Mouse (Mus musculus) bone marrow macrophage, adult 2 months (primary cell): ENCODE measurements around the gene Zfp646. TPM values are rescaled to one million over a fixed set of nuclear protein-coding genes. Genes with fewer than 3 reads are reported as not detected.
"Not testable (repeated sequence)": the region's sequence is repeated elsewhere in the genome, so short reads cannot be mapped to it uniquely, and the experiment has no call there.

Experiments used
- H3K27ac ChIP-seq: 2 replicates; pipeline ENCODE4 v1.5.1; 2012; ENCODE audit warnings: low read depth, low read length; ENCODE audit not compliant: insufficient read depth
- H3K4me1 ChIP-seq: 2 replicates; pipeline ENCODE4 v1.6.1; 2012; ENCODE audit warnings: low read length; ENCODE audit not compliant: control insufficient read depth, insufficient read depth
- H3K4me3 ChIP-seq: 2 replicates; pipeline ENCODE4 v1.5.1; 2012; ENCODE audit warnings: mild to moderate bottlenecking, low read length, moderate library complexity; ENCODE audit not compliant: insufficient read depth
- CTCF ChIP-seq: IDR thresholded peaks from 2 replicates; pipeline ENCODE4 v1.5.1; 2012; ENCODE audit warnings: low read depth, mild to moderate bottlenecking, low read length, moderate library complexity
- POLR2A ChIP-seq: IDR thresholded peaks from 2 replicates; pipeline ENCODE4 v1.6.1; 2012; ENCODE audit warnings: mild to moderate bottlenecking, low read depth, low read length, borderline replicate concordance
- polyA plus RNA-seq: library from polyadenylated mRNA; stranded (reverse); fragments of >200 nt; gene quantifications from 2 replicates; pipeline ENCODE4 v1.2.4, GENCODE M21; 2012; ENCODE audit not compliant: missing spikeins, insufficient read depth, insufficient read length

Gene Zfp646
- polyA plus RNA-seq, 1 experiment = 16.7 TPM

DNA sequence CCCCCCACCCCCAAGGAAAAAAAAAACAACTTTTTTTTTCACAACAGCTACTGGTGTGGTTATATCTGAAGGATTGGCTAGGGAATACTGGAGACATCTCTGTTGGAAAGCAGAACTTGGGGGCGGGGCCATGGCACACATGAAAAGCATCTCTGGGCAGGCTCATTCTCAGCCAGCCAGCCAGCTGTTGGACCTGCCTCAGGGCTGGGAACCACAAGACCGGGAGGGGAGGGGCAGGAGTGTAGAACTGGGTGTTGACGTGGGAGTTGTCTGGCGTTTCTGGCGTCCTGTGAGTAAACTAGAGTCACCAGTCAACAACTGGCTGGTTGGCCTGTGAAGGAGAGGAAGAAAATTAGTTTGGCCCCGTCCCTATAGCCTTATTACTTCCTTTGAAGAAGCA, 9.9 kb downstream of the Zfp646 start:
- no peak overlapping the region for H3K4me3 ChIP-seq
- TF ChIP-seq CTCF (no peak), POLR2A (no peak)
- no peak overlapping the region for H3K27ac ChIP-seq
- H3K4me1 ChIP-seq = no peaks in the 10 kb centered on the region

DNA sequence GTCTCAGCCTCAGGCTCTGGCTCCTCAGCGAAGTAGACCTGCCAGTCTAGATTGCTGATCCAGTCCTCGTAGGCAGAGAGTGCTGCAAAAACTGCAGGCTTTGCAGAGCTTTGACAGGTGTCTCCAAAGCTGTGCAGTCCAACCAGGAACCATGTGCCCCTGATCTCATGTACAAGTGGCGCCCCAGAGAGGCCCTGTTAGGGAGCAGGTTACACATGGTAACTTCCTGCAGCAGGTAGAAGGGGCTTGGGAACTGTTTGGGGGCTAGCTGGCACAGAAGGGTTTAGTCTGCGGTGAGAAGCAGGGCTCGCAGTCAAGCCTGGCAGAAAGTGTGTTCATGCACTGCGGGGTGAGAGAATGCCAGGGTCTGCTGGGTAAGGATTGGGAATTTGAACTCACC, 10.5 kb downstream of the Zfp646 start:
- no peaks in the 10 kb centered on the region for H3K4me1 ChIP-seq
- TF ChIP-seq POLR2A (no peak), CTCF (no peak)
- H3K27ac ChIP-seq = no peak overlapping the region
- no peak overlapping the region for H3K4me3 ChIP-seq

DNA sequence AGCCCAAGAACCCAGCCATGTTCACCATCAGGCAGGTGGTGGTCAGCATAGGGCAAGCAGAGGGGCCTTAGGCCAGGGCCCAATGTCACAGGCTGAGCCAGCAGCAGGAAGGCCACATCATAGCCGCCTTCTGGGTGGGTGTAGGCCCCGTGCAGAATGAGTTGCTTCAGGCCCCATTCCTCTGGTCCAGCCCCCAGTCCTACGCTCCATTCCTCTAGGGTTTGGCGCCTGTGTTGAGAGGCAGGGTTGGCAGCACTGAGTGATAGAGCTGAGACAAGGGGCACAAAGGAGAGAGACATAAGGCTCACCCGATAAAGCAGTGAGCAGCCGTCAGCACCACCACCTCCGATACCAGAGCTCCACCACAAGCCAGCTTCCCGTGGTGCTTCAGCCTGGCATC, 11.2 kb downstream of the Zfp646 start:
- H3K4me1 ChIP-seq = no peaks in the 10 kb centered on the region
- H3K27ac ChIP-seq = no peak overlapping the region
- no peak for TF ChIP-seq CTCF
- no peak for TF ChIP-seq POLR2A
- no peak overlapping the region for H3K4me3 ChIP-seq

DNA sequence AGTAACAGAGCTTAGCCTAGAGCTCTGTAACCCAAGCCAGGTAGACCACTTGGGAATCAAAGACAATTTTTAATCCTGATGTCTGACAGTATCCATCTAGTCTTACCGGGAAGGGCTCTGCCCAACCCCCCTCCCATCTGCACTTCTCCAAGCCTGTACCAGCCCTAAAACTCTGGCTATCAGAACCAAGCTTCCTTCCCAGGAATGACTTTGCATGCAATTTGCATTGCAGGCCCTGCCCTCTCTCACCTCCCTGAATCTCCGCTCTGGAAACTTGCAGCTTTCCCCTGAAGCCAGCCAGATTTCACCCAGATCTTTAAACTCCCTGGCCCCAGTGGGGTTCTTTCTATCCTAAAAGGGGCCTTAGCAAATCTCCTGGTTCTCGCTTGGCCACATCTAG, 11.8 kb downstream of the Zfp646 start:
- Histone ChIP-seq H3K4me1 (no peaks in the 10 kb centered on the region), H3K4me3 (no peak overlapping the region), H3K27ac (no peak overlapping the region)
- TF ChIP-seq CTCF (no peak), POLR2A (no peak)

DNA sequence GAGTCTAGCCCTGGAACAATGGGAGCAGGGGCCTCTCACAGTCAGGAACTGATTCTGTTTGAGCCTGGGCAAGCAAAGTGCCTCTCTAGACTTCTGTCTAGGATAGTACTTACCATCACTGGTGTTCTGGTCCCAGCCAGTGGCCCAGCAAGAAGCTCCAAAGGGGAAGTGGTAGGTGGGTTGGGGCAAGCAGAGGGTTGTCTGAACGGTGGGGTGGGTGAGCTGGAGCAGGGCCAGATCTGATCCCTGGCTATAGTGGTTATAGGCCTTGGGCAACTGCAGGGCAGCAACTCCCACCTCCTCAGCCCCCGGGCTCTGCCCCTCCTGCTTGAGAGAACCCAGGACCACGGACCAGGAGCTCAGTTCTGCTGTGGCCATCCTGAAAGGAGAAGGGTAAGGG, 12.8 kb downstream of the Zfp646 start:
- TF ChIP-seq CTCF = no peak
- H3K4me3 ChIP-seq = no peak overlapping the region
- no peak overlapping the region for H3K27ac ChIP-seq
- no peaks in the 10 kb centered on the region for H3K4me1 ChIP-seq

DNA sequence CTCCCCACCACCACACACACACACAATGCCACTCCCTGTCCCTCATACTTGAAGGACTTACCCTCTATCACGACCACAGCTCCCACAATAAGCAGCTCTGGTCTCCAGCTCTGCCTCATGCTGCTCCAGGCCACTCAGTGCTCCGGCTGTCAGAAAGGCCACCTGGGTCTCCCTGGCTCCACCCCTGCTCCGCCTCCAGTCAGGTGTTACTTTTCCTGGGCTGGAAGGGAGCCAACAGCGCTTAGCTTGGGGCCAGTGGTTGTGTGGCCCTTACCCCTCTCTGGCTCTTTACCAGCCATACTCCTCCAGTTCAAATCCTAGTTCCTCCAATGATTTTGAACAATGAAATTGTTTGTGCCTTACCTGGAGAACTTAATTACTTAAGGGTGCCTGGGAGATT, 14.8 kb downstream of the Zfp646 start, which contains the start of gene Prss53:
Gene Prss53, minus strand, starts transcription at position 173 of the 400 bp plus-strand sequence.
- Histone ChIP-seq H3K4me3 (no peak within 1 kb of the TSS), H3K27ac (no peak within 1 kb of the TSS), H3K4me1 (peaks cover 6% of the 10 kb centered on the region)
- no peak for TF ChIP-seq CTCF

DNA sequence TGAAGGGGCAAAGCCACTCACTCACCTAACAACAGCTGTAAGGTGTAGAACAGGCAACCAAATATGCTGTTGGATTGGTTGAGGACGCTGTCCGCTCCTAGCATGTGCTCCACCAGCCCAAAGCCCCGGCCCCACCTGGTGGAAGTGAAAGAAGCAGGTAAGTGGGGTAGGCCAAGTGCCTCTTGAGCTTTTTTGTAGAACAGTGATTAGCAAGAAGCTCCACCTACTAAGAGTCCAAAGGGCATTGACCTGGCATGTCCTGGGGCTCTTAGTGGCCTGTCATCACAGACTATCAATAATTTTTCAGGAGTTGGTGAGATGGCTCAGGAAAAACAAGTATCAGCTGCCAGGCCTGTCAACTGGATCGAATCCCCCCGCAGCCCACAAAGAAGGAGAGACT, 18.5 kb downstream of the Zfp646 start:
- TF ChIP-seq POLR2A (no peak), CTCF (no peak)
- peak overlapping the region; percentile 96 for H3K4me3 ChIP-seq
- peaks cover 13% of the 10 kb centered on the region for H3K4me1 ChIP-seq
- H3K27ac ChIP-seq = no peak overlapping the region

DNA sequence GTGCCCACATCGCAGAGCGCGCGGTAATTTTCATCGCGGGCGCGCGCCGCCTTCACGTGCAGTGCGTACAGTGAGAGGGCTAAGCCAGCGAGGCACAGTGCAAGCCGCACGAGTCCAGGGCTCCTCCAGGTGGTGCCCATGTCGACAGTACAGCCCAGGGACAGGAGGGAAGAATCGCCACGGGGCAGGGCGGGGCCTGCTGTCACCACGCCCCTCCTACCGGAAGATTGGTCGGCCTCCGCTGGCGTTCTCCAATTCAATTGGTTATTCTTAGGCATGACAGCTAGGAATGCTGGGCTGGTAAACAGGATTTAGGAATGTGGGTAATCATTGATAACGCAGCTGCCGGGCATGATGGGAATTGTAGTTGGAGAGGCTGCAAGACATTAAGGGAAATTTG, 19.4 kb downstream of the Zfp646 start, which contains the start of the genes Gm21974 and Vkorc1:
Gene Gm21974, minus strand, starts transcription at position 13 of the 400 bp plus-strand sequence.
Gene Vkorc1, minus strand, starts transcription at position 176 of the 400 bp plus-strand sequence.
- H3K27ac ChIP-seq = peak within 1 kb of the TSS; percentile 13; the same call in 1 of the 2 replicates
- TF ChIP-seq POLR2A = no peak
- no peak for TF ChIP-seq CTCF
- H3K4me3 ChIP-seq = peak within 1 kb of the TSS; percentile 96
- peaks cover 15% of the 10 kb centered on the region for H3K4me1 ChIP-seq

DNA sequence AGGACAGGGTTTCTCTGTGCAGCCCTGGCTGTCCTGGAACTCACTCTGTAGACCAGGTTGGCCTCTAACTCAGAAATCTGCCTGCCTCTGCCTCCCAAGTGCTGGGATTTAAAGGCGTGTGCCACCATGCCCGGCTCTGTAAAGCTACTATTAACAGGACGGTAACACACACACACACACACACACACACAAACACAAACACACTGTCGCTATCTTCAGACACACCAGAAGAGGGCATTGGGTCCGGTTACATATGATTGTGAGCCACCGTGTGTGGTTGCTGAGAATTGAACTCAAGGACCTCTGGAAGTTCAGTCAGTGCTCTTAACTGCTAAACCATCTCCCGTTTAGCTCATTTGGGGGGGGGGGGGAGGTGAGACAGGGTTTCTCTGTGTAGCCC, 19.9 kb downstream of the Zfp646 start:
- Histone ChIP-seq H3K4me3 (peak overlapping the region; percentile 43), H3K4me1 (peaks cover 15% of the 10 kb centered on the region)

DNA sequence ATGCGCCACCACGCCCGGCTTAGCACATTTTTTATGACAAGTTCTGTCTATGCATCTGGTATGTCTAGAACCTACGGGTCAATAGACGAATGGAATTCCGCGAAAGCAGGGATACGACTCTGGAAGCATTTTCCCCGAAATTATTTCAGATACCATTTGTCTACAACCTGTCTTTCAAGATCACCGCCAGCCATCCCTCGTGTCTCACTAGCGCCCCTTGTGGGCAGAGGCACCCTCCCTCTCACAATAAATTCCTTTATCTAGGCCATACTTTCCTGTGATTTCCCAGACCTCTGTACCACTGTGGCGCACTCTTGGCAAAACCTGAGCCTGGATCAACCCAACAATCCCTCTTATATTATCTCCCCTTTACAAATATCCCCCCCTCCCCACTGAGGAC, 20.4 kb downstream of the Zfp646 start:
- TF ChIP-seq POLR2A = no peak
- peak; percentile 50 for TF ChIP-seq CTCF
- H3K4me3 ChIP-seq = no peak overlapping the region
- no peak overlapping the region for H3K27ac ChIP-seq
- H3K4me1 ChIP-seq = peaks cover 15% of the 10 kb centered on the region

More for the DNA sequence above, 19.9 kb downstream of the Zfp646 start:
- H3K27ac ChIP-seq = not testable (repeated sequence)

DNA sequence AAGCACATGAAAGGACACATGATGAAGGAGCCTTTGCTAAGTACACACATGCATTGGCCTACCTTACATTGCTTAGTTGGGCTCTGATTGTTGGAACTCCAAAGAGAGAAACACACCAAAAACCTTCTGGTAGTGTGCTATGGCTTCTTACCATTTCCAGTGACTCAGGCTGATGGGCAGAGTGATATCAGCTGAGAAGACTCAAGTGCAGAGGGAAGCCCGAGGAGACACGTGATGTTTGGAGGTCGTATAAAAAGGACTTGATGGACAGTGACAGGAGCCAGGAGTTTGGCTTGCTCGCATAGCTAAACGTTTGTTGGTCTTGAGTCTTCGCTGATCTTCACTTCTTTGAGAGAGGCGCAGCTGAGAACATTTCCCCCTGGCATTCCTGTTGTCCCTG, 21.5 kb downstream of the Zfp646 start:
- TF ChIP-seq POLR2A (no peak), CTCF (no peak)
- Histone ChIP-seq H3K27ac (no peak overlapping the region), H3K4me3 (no peak overlapping the region), H3K4me1 (peaks cover 15% of the 10 kb centered on the region)
